Mouse (Mus musculus): ENCODE results near the gene Mllt3. TPM values are rescaled to one million over a fixed set of nuclear protein-coding genes. Genes with fewer than 3 reads are reported as not detected.
A peak's percentile ranks its signal among the peaks of the same experiment; 100 is the strongest.

The Mllt3 gene
- total RNA-seq, 2 experiments from 2014 or later: 10.7 to 12.3 TPM

DNA sequence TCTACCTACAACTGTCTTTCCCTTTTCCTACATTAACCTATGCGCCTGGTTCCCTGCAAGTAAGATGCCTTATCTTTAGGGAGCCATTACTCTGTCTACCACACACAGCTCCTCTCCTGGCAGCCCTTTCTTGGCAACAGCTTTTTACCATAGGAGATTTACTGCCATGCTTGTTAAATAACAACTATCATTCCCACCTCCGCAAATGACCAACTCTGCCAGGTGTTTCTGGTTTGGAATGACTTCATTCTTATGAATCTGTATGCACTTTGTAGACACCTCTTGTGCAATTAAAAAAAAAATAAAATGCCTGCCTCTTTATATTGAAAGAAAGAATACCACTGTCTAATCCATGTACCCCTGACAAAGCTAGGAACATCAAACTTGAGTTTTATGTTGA is 294.1 kb downstream of the Mllt3 start:
- no peak for DNase-seq
- intact Hi-C loops (cut with DNase I): no loop called here

DNA sequence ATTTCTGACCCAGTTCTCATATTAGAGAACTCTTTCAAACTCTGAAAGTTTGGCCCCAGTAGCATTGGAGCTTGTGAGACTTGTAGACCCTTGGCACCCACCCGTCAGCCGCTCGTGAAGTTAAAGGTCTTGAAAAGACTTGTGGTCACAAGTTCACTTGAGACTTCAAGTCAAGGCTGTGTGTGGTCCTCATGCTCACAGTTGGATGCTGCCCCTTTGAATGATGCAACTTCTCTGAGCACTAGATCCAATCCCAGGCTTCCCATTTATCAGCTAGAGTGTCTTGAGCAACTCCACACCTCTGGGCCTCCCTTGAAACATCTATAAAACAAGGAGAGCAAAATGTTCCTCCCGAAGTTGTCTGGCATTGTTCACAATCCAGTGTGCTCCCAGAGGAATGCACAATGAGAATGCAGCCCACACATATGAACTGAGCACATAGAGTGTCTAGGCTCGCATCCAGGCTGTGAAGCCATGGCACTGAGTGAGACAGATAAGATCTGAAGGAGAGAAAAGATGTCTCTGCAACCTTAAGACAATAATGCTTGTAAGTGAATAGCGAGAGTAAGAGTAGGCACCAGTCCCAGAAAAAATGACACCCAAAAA is 295.9 kb downstream of the Mllt3 start:
- intact Hi-C loops (cut with DNase I): no loop called here
- peak; percentile 25 to 27 for DNase-seq

DNA sequence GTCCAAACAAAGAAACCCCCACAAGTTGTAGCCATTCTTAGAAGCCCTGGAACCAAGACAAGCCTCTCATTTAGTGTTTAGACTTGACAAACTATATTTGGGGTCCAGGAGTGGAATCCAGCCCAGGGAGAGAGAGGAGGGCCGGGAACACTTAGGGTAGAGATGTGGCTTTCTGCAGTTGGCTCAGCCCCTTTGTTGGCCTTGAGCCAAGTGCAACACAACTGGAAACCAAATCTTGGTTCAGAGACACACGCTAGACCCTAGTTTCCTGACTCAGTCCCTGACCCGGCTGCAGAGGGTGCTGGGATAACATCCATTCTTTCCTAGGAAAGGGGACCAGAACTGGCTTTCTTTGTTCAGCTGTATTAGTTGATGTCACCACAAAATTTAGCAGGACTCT is 296.4 kb downstream of the Mllt3 start:
- intact Hi-C loops (cut with DNase I): no loop called here
- peak; percentile 30 to 37 for DNase-seq

DNA sequence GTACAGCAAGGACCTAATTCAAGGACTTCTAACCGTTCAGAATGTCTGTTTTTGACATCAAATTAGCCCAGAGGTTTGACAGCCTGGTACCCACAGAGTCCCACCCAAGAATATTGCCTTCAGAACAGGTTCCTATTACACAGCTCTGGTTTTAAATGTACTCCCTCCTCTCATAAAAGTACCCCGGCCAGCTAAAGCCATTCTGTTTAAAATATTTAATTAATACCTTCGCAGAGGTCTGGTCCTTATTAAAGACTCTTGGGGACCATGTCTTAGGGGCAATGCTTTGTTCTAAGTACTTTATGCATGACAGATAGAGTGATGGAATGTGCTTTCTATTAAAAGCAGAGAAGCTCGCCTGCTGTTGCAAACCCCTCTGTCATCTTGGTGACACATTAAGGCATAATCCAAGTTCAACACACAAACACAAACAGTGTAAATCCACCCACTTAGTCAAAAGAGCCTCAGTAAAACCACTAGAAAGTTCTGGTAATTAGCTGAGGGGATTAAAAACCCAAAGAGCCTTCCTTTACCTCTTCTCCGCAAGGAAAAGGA is 302.0 kb downstream of the Mllt3 start:
- intact Hi-C loops (cut with DNase I): no loop called here

DNA sequence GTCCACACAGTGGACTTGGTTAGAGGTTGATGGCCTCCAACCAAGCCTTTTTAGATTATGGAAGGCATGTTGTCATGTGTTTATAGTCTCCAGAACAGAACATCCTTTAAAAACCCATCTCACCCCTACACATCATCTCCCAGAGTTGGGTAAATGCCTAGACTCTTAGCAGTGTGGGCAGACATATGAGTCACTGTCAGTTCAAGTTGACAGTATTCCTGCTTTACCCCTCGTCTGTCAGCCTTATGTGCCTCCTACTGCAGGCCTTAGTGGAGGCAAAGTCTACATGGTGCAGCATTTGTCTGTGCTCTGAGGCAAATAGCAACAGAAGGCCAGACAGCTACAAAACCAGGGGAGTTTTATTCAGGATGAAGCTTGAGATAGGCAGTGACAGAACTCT is 304.6 kb downstream of the Mllt3 start:
- no peak for DNase-seq
- intact Hi-C loops (cut with DNase I): no loop called here

More for the DNA sequence above, 302.0 kb downstream of the Mllt3 start:
- DNase-seq: no peak

DNA sequence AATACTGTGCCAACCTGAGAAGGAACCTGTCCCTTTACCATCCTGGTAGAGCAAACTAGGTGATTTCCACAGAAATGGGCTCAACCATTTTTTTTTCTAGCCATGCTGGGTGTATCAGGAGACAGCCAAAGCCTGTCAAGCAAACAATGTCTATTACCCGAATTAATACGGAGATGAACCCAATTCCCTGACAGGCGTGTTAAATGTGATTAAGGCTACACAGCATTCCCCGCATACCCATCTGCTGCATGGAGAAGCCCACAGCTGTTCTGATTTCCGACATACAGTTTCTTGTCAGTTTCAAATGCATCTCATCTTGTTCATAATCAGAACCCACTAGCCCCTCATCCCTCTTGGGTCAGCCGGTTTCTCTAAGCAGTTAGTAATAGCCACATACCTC is 309.7 kb downstream of the Mllt3 start:
- intact Hi-C loops (cut with DNase I): no loop called here
- DNase-seq: no peak

Other genes starting within 250 kb of the Mllt3 start
- gene Focad, start 61.3 kb upstream of the Mllt3 start, total RNA-seq (2021): 10 to 100 TPM; 13.9 to 16.7 TPM

Measured in heart, postnatal 10 days (tissue).